Mouse (Mus musculus) kidney, adult 11 months (tissue): Measurements from ENCODE around the gene Zdhhc12.
A peak's percentile ranks its signal among the peaks of the same experiment; 100 is the strongest.

Experiments
- DNase-seq: peaks from one replicate; pipeline ENCODE4 v3.0.0; 2022

Zdhhc12 gene

DNA sequence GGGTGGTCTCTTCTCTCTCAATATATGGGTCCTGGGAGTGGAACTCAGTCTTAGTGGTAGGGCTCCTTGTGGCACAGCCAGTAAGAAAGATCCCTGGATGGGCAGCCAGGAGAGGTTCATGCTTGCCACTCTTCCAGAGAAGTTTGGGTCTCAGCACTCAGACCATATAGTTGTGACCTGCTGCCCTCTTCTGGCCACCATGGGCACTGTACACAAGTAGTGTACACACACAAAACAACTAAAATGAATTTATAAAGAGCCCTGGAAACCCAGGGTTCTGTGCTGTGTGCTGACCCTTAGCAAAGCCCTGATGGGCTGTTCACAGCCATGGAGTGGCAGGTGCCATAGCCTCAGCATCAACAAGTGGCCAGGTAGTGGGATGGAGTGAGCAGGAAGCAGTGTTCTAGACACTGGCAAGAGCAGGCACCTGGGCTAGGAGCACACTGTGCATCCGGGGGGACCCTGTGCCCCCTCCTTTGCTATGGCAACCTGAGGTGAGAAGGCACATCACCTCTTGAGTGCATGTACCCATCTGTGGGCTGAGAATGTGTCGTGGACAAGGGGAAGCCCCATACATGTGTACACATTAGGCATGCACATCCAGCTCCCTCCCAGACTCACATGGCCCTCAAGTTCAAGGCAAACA is 2.6 kb upstream of the Zdhhc12 start:
- DNase-seq, result peak; percentile 40

GRCm38 (mm10) chr2:30094208-30094588 is 750 bp upstream of the Zdhhc12 start:
- no peak for DNase-seq

- DNase-seq, result no peak
Observed at GRCm38 (mm10) chr2:30092280-30092918, 1.0 kb downstream of the Zdhhc12 start.

- DNase-seq, result no peak
Observed at GRCm38 (mm10) chr2:30091521-30091920, 1.9 kb downstream of the Zdhhc12 start.

DNA sequence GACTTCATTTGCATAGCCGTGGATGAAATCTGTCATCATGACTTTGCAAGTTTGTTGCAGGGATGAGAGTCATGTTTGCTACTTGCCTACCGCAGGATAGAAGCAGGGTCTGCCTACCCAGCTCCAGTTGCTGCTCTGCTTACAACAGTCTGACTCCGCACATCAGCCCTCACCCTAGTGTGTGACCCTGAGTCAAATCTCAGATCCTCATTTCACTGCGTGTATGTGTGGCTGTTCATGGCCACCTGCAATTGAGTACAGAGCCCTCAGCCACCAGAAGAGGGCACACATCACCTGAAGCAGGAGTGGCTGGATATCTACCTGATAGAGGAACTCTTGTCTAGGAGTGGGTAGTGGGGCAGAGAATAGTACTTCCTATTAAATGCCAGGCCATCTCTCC is 6.1 kb downstream of the Zdhhc12 start:
- DNase-seq, result no peak

DNA sequence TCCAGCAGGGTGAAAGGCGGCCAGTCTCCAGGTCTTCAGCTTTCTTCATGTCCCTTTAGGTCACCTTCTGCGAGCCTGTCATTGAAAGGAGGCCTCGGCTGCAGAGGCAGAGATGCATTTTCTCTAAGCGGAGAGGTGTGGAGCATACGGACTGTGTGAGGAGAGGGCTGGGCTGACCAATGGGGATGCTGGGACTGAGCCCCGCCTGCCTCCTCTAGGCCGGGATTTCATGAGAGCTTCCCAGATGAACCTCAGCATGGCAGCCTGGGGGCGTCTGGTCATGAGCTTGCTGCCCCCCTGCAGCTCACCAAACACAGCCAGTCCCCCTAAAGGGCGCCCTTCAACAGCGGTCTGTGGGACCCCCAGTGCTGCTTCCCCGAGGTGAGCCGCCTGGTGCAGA is 8.8 kb downstream of the Zdhhc12 start:
- DNase-seq, result no peak

- no peak for DNase-seq
Observed at GRCm38 (mm10) chr2:30084113-30084512, 9.3 kb downstream of the Zdhhc12 start.

- no peak for DNase-seq
Observed at GRCm38 (mm10) chr2:30080181-30080800, 13.2 kb downstream of the Zdhhc12 start.

- no peak for DNase-seq
Observed at GRCm38 (mm10) chr2:30078760-30079159, 14.7 kb downstream of the Zdhhc12 start.

GRCm38 (mm10) chr2:30078349-30078712 is 15.1 kb downstream of the Zdhhc12 start:
- DNase-seq, result peak; percentile 40

GRCm38 (mm10) chr2:30077502-30078348 is 15.7 kb downstream of the Zdhhc12 start, which contains the start of gene Pkn3:
Pkn3 (plus strand) TSS chr2:30077684.
- DNase-seq, result peak; percentile 74

DNA sequence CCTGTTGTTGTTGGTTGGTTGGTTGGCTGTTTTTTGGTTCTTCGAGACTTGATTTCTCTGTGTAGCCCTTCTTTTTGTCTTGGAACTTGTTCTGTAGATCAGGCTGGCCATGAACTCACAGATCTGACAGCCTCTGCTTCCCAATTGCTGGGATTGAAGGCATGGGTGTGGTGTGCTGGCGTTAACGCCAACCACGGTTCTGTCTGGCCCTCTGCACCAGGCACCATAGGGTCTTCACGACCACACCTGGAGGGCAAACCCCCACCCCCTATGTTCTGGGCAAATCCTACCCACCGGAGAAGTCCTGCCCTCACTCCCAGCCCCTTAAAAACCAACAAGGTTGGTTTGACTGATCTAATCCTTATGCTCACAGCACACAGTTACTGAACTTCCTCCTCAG is 16.5 kb downstream of the Zdhhc12 start:
- no peak for DNase-seq

DNA sequence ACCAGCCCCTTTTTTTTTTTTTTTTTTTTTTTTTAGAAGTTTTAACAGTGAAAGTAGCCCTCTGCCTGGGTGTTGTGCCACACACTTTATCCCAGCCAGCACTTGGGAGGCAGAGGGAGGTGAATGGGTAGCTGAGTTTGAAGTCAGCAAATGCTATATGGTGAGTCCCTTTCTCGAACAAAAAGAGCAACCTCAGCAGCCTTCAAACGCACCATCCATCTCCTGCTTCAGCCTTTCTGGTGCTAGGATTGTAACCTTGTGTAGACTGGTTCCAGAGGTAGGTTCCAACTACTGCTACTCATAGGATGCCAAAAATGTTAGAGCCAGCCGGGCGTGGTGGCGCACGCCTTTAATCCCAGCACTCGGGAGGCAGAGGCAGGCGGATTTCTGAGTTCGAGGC is 17.0 kb downstream of the Zdhhc12 start:
- DNase-seq, result no peak

- DNase-seq, result no peak
Observed at GRCm38 (mm10) chr2:30075625-30076024, 17.8 kb downstream of the Zdhhc12 start.

DNA sequence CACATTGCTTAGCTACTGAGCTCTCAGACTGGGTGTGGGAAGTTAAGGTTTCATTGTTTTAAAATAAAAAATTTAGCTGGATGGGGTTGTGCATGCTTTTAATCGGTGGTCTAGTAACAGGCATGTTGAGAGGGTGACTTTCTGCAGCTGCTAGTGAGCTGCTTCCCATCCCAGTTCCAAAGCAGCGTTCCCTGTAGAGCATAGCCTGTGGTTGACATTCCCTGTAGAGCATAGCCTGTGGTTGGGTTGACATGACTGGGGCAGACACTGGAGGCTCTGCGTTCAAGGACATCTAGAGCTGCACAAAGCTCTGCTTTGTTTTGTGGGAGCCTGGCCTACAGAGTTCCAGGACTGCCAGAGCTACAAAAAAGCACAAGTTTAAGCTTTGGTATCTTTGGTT is 20.2 kb downstream of the Zdhhc12 start:
- no peak for DNase-seq

DNA sequence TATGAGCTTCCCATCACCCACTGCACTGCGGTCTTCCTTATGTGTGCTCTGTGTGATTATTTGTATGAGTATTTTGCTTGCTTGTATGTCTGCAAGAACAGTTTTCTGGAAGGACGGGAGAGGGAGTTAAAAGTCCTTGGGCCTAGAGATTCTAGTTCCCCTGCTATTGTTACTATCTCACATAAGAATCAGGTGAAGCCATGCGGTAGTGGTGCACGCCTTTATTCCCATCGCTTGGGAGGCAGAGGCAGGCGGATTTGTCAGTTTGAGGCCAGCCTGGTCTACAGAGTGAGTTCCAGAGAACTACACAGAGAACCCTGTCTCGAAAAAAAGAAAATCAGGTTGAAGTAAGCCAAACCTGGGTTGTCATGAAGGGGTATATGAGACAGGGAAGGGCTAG is 20.6 kb downstream of the Zdhhc12 start:
- DNase-seq, result no peak

- DNase-seq, result no peak
Observed at GRCm38 (mm10) chr2:30067962-30068361, 25.5 kb downstream of the Zdhhc12 start.

- DNase-seq, result peak; percentile 29
Observed at GRCm38 (mm10) chr2:30067031-30067888, 26.2 kb downstream of the Zdhhc12 start.

DNA sequence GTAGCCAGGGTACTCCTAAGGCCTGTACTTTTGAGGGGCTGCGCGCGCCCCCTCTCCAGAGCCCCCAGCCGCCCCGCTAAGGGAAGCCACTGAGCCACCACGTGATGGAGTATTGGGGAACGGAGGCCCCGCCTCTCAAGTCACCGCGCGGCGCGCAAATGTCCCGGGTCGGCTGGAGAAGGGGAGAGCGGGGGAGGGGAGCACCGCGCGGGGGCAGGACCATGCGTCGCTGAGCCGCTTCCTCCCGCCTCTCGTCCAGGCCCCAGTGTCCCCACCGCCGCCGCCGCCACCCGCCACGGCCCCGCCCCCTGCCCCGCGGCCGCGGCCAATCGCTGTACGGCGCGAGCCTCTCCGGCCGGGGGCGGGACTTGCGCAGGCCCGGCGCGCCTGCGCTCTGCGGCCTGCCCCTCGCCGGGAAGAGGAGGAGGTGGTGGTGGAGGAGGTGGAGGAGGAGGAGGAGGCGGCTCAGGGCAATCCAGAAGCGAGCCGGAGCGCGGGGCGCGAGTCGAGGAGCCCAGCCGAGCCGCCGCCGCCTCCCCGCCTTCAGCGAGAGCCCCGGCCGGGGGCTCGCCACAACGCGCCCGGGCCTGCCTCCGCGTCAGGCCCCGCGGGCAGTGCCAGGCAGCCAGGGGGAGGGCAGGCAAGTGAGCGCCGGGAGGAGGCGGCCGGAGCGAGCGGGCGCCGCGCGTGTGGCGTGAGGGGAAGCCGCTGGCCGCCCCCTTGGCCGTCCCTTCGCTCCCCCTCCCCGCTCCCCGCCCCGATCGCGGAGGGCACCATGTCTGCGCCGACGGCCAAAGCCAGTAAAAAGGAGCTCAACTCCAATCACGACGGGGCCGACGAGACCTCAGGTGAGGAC is 27.2 kb downstream of the Zdhhc12 start:
- peak; percentile 97 for DNase-seq

DNA sequence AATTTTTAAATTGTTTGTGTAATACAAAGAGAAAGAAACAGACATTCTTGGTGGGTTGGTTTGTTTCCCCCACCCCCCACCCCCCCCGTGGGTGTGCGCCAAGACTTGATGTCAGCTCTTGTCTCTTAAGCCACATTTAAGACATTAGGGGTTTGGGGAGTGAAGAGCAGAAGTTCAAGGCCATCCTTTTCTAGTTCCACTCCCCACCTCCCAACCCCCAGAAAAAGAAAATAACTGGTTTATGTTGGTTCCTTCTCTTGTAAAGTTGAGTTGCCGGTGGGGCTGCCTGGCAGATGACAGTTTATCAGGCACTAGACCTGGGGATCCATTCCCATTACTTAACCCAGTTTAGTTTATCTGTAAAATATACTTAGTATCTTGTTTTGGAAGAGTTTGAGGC is 29.1 kb downstream of the Zdhhc12 start:
- no peak for DNase-seq

GRCm38 (mm10) chr2:30063791-30064190 is 29.7 kb downstream of the Zdhhc12 start:
- DNase-seq, result no peak

DNA sequence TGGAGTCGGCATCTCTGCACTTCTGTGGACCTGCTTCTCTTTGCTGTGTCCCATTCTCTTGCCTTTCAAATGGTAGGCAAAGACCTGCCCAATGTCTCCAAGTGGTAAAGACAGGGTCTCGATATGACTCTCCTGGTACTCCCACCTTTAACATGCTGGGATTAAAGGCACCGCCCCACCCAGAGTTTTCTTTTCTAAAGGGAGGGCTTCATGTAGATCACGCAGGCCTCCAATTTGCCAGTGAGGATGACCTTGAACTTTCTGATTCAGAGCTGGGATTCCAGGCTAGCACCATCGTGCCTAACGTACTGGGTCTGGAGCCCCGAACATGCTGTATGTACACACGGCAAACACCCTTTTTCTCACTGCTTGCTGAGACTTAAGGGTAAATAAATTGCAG is 30.2 kb downstream of the Zdhhc12 start:
- DNase-seq, result no peak
